Mouse (Mus musculus) testis, adult 2 months (tissue): Measurements from ENCODE around the gene Gm20388.

ENCODE experiments used
- CTCF ChIP-seq: fragments of 200-500 bp; IDR thresholded peaks from 2 replicates; pipeline ENCODE4 v1.5.1; 2012; ENCODE audit warnings: low read depth, mild to moderate bottlenecking, inconsistent platforms, low read length, moderate library complexity; ENCODE audit not compliant: control insufficient read depth, insufficient read depth, insufficient replicate concordance
- POLR2A ChIP-seq: fragments of 200-500 bp; IDR thresholded peaks from 2 replicates; pipeline ENCODE4 v1.6.1; 2012; ENCODE audit warnings: low read depth, mild to moderate bottlenecking, inconsistent platforms, low read length, moderate library complexity; ENCODE audit not compliant: control insufficient read depth

- TF ChIP-seq CTCF (no peak), POLR2A (no peak)
Observed at GRCm38 (mm10) chr8:124089016-124089415, 4178.4 kb downstream of the Gm20388 start.
